Mouse (Mus musculus): ENCODE data around the gene Tmprss3.
A peak's percentile ranks its signal among the peaks of the same experiment; 100 is the strongest.

Gene Tmprss3

DNA sequence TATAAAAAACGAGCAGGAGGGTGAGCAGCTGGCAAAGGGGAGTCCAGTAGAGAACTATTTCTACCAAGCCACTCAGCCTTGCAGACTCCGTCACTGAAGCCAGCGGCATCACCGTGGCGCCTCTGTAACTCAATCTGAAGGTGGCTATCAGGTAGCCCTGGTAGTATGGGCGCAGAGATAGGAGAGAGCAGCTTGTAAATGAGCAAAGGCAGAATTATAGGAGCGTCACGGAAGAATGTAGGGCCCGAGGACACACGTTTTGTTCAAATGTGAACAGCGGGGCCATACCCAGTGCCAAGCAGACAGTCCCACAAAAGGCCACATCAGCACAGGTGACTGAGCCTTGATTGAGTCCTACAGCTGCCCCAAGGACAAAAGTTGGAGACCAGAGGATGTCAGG, at the start of gene Tmprss3:
Gene Tmprss3 (minus strand): TSS at position 101 of the 400 bp plus-strand sequence.
- peak; percentile 80 for DNase-seq

DNA sequence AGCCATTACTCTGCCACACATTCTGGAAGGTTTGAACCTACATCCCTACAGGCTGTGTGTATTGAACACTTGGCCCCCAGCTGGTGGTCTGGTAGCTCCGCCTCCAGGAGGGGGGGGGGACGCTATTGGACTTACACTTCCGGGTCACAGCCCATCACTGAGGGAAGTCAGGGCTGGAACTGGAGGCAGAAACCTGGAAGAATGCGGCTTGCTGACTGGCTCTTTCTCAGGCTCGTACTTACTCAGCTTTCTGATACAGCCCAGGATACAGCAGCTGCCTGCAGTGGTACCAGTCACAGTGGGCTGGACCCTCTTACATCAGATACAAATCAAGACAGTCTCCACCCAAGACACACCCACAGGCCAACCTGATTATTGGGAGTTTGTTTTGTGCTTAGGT, 48.4 kb upstream of the Tmprss3 start:
- peak; percentile 84 for DNase-seq

DNA sequence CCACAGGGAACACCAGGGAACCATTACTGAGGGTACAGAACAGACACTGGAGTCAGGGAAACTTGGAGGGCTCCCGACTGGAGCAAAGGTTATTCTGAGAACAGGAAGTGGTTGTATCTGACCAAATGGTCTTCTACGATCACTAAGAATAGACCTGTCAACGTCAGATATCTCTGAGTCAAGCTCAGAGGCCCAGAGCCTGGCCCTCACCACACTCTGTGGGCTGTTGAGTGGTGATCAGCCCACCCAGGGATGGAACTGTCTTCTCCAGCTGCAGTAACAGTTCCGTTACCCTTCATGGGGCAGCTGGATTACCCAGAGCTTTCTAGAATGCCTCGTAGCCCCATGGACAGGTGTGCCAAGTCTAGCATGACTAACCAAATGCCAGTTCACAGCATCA, 46.5 kb upstream of the Tmprss3 start:
- peak; percentile 94 for DNase-seq

DNA sequence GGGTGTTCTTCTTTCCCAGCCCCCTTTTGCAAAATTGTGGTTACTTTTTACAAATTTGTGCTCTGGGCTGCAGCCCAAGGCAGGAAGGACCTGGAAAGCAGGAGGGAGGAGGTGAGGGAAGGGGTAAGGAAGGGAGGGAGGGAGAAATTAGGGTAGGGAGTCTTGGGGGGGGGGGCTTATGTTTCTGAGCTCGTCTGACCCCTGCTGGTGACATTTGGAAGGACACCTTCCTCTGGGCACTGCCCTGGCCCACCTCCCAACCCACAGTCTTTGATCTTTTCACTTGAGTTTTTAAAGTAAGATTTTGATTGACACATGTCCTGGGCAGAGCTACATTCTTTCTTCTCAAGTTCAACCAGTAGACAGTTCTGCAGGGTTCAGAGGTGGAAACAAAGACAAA, 44.0 kb upstream of the Tmprss3 start:
- DNase-seq = peak; percentile 49

DNA sequence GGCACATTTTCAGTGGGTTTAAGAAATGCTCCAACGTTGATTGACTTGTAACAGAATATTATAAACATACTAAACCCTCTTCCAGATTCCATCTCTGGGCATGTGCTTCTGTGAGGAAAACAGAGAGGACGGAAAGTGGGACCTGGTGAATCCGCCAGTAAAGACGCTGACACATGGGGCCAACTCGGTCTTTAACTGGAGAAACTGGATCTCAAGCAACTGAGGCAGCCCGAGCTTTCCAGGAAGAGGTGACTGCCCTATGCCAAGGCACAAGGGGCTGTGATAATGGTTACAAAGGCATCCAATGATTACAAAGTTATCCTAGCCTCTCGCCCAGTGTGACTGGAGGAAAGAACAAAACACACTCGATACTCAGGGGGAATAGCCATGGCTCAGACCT, 42.4 kb upstream of the Tmprss3 start:
- DNase-seq = peak; percentile 60

DNA sequence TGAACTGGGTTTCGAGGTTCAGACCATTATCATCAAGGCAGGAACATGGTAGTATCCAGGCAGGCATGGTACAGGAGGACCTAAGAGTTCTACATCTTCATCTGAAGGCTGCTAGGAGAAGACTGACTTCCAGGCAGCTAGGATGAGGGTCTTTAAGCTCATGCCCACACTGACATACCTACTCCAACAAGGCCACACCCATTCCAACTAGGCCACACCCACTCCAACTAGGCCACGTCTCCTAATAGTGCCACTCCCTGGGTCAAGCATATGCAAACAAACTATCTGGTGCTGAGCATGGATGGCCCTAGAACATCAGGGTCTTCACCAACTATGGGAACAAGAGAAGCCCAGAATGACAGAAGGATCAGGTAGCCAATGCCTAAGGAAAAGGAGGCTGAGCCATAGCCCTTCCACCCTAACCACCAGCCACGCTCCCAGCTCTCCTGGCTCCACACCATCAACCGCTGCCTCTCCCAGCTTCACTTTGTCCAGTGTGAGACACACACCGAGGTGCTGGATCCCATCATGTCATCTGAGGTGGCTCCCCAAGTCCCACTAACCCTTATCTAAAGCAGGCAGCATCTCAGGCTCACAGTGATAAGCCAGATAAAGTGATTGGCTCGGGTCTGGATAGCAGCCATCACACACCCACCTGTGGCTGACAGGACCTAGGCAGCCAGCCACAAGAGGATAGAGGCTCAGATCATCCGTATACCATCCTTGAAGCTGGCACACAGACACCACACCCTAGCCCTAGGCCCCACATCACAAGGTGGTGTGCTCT, 39.6 kb upstream of the Tmprss3 start:
- peak; percentile 81 for DNase-seq

DNA sequence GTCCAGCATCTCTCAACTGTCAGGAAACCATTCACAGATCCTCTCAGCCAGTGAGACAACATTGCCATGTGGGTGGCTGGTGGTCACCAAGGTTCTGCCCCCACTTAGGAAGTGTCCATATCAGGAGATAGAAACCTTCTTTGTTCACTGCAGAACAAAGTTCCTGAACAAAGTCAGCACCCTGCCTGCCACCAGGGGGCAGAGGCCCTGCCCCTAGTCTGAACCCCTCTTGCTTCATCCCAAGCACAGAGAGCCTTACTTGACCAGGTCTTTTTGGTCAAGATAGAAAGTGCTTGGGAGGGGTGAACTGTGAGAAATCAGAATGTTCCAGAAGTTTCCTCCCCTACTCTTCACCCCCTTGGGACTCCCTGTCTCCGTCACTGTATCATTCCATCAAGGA, 37.1 kb upstream of the Tmprss3 start:
- DNase-seq = peak; percentile 25

DNA sequence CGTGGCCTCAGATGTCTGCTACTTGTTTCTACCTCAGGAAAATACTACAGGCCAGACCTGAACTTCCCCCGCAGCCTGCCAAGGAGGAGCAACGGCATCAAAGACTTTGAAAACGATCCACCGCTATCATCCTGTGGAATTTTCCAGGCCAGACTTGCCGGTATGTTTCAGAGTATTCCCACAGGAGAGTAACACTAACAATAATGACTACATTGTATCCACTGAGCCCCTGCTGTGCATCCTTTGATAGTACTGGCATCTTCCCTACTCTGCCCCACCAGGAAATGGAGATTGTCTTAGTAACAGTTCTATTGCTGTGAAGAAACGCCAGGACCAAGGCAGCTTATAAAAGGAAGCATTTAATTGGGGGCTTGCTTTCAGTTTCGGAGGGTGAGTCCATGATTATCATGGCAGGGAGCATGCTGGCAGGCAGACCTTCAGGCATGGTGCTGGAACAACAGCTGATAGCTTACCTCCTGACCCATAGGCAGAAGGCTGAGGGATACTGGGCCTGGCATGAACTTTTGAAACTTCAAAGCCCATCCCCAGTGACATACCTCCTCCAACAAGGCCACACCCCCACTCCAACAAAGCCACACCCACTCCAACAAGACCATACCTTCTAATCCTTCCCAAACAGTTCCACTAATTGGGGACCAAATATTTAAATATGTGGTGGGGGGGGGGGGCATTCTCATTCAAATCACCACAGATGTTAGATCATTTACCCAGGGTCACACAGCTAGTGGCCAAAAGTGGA, 33.7 kb upstream of the Tmprss3 start:
- peak; percentile 83 for DNase-seq

DNA sequence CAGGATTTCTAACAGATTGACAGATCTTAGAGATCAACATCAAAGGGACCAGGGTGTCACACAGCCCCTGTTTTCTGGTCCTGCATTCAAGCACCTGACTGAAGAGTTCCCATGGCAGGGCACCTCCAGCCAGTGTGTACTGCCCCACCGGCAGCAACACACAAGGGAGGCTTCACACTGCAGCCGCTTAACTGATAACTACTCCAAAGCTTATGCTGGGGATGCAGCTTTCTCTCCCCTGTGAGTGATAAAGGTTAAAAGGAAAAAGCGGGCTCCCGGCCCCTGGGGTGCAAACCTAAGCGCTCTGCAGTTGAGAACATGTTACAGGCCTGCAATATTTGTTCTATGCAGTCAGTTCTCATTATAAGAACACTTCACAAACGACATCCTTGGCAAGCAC, 33.0 kb upstream of the Tmprss3 start:
- DNase-seq = no peak

DNA sequence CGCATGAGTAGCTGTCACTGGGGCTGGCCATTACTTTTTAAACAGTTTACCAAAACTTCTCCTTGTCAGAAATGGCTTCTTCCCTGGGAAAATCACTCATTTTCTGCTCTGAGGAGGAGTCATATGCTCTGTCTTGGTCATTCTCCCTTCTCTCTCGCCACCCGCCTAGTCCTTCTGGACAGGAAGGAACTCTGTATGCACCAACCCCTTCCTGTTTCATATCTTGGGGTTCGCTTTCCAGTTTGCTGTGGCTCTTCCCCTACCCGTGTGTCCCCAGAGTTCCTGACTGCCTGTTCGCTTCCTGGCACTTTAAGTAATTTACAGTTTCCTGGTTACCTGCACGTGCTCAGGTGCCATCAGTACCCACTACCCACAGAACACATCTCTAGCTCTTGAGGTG, 28.2 kb upstream of the Tmprss3 start:
- peak; percentile 46 for DNase-seq

DNA sequence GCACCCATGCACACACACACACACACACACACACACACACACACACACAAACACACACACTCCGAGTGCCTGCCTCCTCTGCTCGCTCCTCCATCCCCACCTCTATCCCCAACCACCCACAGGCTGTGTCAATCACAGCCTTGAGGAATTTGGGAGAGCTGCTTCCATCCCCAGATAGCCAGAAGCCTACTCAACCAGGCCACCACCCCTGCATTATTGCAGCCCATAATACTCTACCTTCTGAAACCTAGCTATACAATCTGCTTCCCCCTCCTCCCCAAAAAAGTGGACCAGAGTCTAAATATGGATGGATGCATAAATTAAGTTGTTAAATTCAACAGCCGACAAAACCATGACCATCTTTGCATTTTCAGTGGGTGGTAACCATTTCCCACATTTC, 27.6 kb upstream of the Tmprss3 start:
- no peak for DNase-seq

DNA sequence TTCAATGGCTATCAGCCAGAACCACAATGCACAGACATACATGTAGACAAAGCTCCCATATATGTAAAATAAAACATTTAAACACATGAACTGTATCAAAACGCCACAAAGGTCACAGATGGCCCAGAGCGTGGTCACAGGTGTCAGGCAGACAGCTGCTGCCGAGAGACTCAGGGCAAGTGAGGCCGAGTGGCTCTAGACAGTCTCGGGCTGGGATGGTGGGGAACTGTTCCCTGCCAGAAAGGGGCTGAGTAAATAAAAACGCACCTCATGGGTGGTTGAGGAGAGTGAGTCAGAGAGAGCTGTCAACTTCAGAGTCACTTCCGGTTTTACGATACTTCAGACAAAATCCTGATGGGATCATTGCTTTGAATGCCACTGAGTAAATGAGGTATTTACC, 25.8 kb upstream of the Tmprss3 start:
- DNase-seq = peak; percentile 77

DNA sequence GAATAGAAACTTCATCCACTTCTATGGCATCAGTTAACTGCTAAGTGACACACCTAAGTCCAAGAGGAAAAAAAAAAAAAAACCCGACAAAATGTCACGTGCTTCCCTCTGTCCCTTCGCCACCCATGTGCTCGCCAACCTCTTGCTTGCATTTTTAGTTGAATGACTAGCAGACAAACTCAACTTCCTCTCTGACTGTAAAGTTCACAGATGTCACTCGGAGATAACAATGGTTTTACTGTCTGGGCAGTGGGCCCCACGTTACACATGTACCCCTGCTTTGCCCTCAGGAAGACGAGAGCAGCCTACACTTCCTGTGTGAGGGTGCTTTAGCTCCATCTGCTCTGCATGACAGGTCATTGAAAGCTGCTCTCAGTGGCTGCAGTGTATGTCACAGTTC, 25.1 kb upstream of the Tmprss3 start:
- DNase-seq = peak; percentile 81

DNA sequence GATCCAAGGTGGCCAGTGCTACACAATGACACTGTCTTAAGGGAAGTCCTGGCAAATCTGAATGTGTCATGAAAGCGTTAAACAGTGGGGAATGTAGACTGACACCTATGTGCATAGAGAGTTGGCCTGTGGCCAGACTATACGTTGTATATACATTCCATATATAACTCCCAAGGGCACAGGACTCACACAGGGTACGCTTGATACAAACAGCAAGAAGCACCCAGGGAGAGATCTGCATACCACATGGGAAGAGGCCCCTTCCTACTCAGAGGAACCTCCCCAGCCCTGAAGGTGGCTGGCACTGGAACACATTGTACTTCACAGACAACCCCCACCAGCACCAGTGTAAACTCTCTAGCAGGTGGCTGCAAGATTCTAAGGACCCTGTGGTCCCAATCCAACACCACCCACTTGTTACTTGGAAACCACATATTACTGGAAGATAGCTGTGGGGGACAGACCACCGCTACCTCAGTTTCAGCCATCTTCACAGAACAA, 24.1 kb upstream of the Tmprss3 start:
- DNase-seq = no peak

DNA sequence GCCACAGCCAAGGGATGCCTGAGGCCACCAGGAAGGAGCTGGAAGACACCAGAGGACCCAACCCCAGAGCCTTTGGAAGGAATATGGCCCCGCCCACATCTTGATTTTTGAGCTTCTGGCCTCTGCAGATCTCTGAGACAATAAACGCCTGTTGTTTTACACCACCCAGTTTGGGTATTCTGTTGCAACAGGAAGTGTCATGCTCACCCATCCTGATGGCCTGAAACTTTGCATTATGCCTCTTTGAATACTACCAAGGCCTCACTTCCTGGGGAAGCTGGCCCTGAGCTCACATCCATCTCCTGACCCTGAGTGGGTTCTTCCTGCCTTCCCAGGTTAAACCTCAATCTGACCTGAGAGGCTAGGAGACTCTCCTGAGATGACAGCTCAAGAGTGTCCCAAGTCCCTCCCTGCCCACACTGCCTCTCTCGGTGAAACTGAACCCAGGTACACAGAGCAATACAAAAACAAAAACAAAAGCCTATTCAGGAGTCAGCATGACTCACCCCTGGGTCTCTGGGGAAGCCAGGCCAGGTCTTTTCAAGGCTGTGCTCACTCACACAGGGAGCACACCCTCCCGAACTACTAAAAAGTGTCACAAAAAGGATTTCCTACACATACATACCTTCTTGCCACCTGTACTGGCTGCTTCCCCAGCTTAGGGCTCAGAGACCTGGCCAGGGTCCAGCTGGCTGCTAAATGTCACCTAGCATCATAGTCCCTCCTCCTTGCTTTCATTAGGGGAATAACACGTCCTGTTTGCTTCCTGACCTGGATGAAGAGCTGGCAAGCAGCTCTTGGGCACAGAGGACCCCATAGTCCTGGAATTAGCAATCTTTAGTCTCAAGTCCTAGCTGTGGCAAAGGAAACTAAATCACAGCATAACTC, 17.5 kb upstream of the Tmprss3 start:
- DNase-seq = no peak

DNA sequence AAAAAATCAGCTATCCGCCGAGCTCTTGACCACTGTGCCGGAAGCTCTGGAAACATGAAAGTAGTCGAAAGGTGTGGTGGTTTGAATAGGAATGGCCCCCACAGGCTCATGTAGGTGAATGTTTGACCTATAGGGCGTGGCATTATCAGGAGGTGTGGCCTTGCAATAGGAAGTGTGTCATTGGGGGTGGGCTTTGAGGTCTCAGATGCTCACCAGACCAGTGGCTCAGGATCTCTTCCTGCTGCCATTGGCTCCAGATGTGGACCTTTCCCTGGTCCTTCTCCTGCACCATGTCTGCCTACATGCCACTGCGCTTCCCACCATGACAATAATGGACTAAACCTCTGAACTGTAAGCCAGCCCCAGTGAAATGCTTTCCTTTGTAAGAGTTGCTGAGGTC, 13.1 kb upstream of the Tmprss3 start:
- DNase-seq = peak; percentile 51

DNA sequence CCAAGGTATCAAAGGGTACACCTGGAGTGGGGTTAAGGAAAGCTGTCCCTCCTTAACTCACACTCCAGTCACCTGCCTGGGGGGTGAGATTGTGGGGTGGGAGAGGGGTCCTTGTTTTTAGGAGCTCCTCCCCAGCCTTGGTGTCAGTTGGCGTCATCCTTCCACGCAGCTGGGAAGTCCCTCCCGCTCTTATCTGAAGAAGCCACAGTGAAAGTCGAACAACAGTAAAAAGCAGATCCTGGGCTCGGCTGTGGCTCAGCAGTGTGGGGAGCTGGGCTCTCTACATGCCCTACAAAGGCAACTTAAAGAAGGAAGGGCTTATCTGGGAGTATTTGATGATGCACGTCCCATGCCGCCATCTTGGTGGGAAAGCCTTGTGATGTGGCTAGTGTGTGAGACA, 11.5 kb upstream of the Tmprss3 start:
- peak; percentile 44 for DNase-seq

DNA sequence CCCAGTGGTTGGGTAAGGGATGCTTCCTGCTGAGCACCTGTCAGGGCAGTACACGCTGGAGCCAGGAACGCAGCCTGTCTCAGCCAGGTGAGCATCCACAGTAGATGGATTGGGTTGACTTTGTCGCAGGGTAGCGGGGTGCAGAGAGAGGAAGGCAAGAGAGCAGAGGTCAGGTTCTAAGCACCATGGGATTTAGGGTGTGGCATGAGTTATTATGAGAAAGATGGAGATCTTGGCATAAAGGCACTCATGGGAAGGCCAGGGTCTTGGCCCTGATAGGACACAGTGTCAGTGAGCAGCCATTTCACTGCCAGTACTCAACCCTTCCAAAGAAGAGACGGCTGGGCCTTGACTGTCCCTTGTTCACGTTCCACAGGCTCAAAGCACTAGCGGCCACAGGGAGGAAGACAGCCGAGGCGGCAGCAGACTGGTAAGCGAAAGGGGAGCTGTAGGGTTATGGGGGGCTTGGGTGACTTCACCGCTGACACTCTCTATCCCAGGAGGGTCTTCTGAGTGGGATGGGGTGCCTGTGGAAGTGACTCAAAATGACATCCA, 10.7 kb upstream of the Tmprss3 start:
- DNase-seq = peak; percentile 53

DNA sequence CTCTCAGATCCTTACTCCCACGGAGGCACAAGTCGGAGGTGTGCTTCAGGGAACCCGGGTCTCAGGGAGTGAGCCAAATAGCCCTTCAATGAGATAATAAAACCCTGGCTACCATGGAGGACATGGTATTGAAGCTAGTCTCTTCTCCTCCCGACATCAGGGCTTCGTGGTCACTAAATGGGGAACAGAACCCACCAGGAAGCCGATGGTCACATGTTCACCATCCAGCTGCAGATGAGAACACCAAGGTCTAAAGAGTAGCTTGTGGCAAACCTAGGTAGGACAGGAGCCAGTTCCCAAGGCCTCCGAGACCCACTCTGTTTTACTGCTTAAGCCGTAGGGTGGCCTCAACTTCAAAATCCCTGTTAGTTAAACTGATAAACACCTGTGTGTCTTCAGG, 9.9 kb upstream of the Tmprss3 start:
- DNase-seq = peak; percentile 74

DNA sequence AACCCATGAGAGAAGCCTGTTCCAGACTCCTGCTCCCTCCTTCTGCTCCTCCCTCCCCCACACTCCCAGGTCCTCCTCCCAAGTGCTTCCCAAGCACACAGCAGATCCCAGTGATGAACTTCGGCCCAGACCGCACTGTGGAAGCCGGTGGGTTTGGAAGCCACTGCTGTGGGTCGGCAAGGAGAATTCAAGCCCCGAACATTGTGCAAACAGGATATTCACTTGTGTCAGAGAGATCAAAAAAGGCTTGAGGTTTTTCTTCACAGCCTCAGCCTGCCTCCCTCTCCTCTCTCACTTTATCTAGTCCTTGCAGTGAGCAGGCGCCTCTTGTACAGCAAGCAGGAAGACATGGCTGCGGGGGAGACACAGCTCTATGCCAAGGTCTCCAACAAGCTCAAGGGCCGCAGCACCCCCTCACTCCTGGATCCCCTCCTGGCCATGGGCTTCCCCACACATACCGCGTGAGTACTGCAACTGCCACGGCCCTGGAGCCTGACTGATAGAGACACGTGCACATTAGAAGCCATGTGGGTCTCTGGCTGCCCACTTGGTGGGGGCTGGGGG, 9.1 kb upstream of the Tmprss3 start, which contains the start of gene Ubash3a:
Gene Ubash3a (plus strand): TSS at position 103 of the 564 bp plus-strand sequence.
- peak; percentile 78 for DNase-seq

DNA sequence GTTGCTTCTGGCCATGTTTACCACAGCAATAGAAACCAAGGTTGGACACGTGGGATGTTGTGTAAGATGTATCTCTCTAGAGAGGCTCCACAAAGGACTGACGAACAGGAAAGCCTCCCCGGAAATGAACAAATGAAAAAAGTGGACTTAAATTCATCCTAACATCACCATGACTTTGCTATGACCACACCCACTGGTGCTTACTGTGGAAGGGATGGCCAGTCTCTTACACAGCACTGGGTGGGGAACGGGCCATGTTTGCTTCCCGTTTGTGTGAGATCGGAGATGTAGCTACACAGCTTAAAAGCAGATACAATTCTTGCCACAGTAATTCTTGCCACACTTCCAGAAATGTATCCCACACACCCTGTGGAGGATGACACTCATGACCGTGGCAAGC, 2.5 kb downstream of the Tmprss3 start:
- DNase-seq = no peak

DNA sequence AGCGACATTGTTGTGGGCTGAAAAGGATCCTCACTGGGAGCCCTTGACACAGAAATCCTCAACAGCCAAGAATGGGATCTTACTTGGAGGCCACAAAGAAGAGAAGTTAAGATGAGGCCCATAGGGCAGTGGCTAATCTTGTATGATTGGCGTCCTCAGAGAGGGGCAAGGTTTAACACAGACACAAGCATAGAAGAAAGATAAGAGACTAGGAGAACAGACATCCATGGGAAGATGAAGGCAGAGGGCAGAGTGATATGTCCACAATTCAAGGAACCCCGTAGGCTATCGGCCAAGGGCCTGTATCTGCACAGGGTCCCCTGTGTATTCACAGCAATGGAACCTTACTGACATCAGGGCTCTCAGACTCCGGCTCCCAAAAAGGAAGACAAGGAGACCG, 3.6 kb downstream of the Tmprss3 start:
- DNase-seq = no peak

All from heart, adult 11 months (tissue).